ENCODE assay signal across 8 mouse cellular contexts in genomic region chr19:7493352-7494186, GRCm38 (mm10). TPM values are rescaled to one million over a fixed set of nuclear protein-coding genes. Genes with fewer than 3 reads are reported as not detected.
DNase-seq lines count a peak whose midpoint lies in the region; ATAC-seq and TF ChIP-seq lines count a peak whose summit lies in the region.

Gene Atl3 (plus strand): TSS chr19:7494040.

- TF ChIP-seq CTCF in kidney, postnatal 0 days (IDR thresholded peaks at IDR 0.05; ENCODE audit: low read depth), result no peak; the same call in 1 of the 2 replicates
- TF ChIP-seq CTCF in G1E (IDR thresholded peaks at IDR 0.05; ENCODE audit: low read depth, low read length), result no peak

- no peaks in the 10 kb centered on the region for H3K36me3 ChIP-seq in kidney, postnatal 0 days (ENCODE audit: insufficient read depth, low read length)
- H3K36me3 ChIP-seq in G1E (replicated peaks), result peaks cover 5% of the 10 kb centered on the region
- H3K36me3 ChIP-seq in embryonic facial prominence, embryonic 15.5 days, result no peaks in the 10 kb centered on the region
- no peaks in the 10 kb centered on the region for H3K36me3 ChIP-seq in hindbrain, embryonic 11.5 days (ENCODE audit: control insufficient read depth, insufficient read depth, low read length)
- no peaks in the 10 kb centered on the region for H3K36me3 ChIP-seq in liver, embryonic 13.5 days
- H3K36me3 ChIP-seq in stomach, embryonic 16.5 days (ENCODE audit: control insufficient read depth, insufficient read depth, low read length), result no peaks in the 10 kb centered on the region

- H3K27me3 ChIP-seq in kidney, postnatal 0 days (ENCODE audit: insufficient read depth, low read length), result no peaks in the 10 kb centered on the region
- no peaks in the 10 kb centered on the region for H3K27me3 ChIP-seq in G1E (ENCODE audit: insufficient read depth, low read length)
- H3K27me3 ChIP-seq in embryonic facial prominence, embryonic 15.5 days, result no peaks in the 10 kb centered on the region
- H3K27me3 ChIP-seq in hindbrain, embryonic 11.5 days (ENCODE audit: control insufficient read depth, insufficient read depth, low read length), result no peaks in the 10 kb centered on the region
- H3K27me3 ChIP-seq in liver, embryonic 13.5 days, result no peaks in the 10 kb centered on the region
- no peaks in the 10 kb centered on the region for H3K27me3 ChIP-seq in stomach, embryonic 16.5 days (ENCODE audit: control insufficient read depth, insufficient read depth, low read length)

- 29% methylated on average over 31 of the region's 31 CpGs for WGBS in kidney, postnatal 0 days
- 29% methylated on average over 31 of the region's 31 CpGs for WGBS in embryonic facial prominence, embryonic 15.5 days
- WGBS in hindbrain, embryonic 11.5 days, result 32% methylated on average over 31 of the region's 31 CpGs
- WGBS in liver, embryonic 13.5 days (ENCODE audit: insufficient replicate concordance), result 23% methylated on average over 31 of the region's 31 CpGs
- WGBS in stomach, embryonic 16.5 days, result 24% methylated on average over 31 of the region's 31 CpGs

- no peaks in the 10 kb centered on the region for H3K9me3 ChIP-seq in kidney, postnatal 0 days (replicated peaks; ENCODE audit: low read length)
- no peaks in the 10 kb centered on the region for H3K9me3 ChIP-seq in G1E (replicated peaks)
- H3K9me3 ChIP-seq in embryonic facial prominence, embryonic 15.5 days (replicated peaks), result no peaks in the 10 kb centered on the region
- H3K9me3 ChIP-seq in hindbrain, embryonic 11.5 days (ENCODE audit: control insufficient read depth, low read length), result no peaks in the 10 kb centered on the region
- no peaks in the 10 kb centered on the region for H3K9me3 ChIP-seq in liver, embryonic 13.5 days (replicated peaks)
- no peaks in the 10 kb centered on the region for H3K9me3 ChIP-seq in stomach, embryonic 16.5 days (replicated peaks; ENCODE audit: control insufficient read depth, low read length)

- no peaks in the 10 kb centered on the region for H3K4me1 ChIP-seq in kidney, postnatal 0 days (replicated peaks; ENCODE audit: insufficient read depth, low read length)
- peaks cover 15% of the 10 kb centered on the region for H3K4me1 ChIP-seq in G1E (ENCODE audit: insufficient read depth, low read depth, low read length)
- 0 out of 2 replicates have a peak, but pooled peaks cover 7% of the 10 kb centered on the region for H3K4me1 ChIP-seq in embryonic facial prominence, embryonic 15.5 days
- no peaks in the 10 kb centered on the region for H3K4me1 ChIP-seq in hindbrain, embryonic 11.5 days (replicated peaks; ENCODE audit: control insufficient read depth, insufficient read depth, low read length)
- peaks cover 32% of the 10 kb centered on the region for H3K4me1 ChIP-seq in liver, embryonic 13.5 days (replicated peaks)
- H3K4me1 ChIP-seq in stomach, embryonic 16.5 days (ENCODE audit: control insufficient read depth, insufficient read depth, low read length), result no peaks in the 10 kb centered on the region

- DNase-seq in kidney, postnatal 0 days (ENCODE audit: low spot score), result no peak
- DNase-seq in kidney, adult 9 months, result no peak
- DNase-seq in G1E (ENCODE audit: low spot score), result no peak
- DNase-seq in hindbrain, embryonic 11.5 days (ENCODE audit: low spot score), result peak; percentile 10
- DNase-seq in liver, embryonic 13.5 days, result no peak
- no peak for DNase-seq in urinary bladder, postnatal 14 days (ENCODE audit: low spot score)

- H3K9ac ChIP-seq in kidney, postnatal 0 days (ENCODE audit: low read depth, low read length), result peak within 1 kb of the TSS; percentile 90
- peak within 1 kb of the TSS; percentile 90 for H3K9ac ChIP-seq in embryonic facial prominence, embryonic 15.5 days
- peak within 1 kb of the TSS; percentile 76 for H3K9ac ChIP-seq in hindbrain, embryonic 11.5 days (ENCODE audit: low read depth, low read length)
- H3K9ac ChIP-seq in liver, embryonic 13.5 days, result peak within 1 kb of the TSS; percentile 86
- H3K9ac ChIP-seq in stomach, embryonic 16.5 days (ENCODE audit: low read length), result peak within 1 kb of the TSS; percentile 88

- peak within 1 kb of the TSS; percentile 99 for H3K27ac ChIP-seq in kidney, postnatal 0 days
- peak within 1 kb of the TSS; percentile 99 for H3K27ac ChIP-seq in embryonic facial prominence, embryonic 15.5 days (replicated peaks)
- H3K27ac ChIP-seq in hindbrain, embryonic 11.5 days (ENCODE audit: low read depth, low read length), result peak within 1 kb of the TSS; percentile 92
- peak within 1 kb of the TSS; percentile 94 for H3K27ac ChIP-seq in liver, embryonic 13.5 days
- H3K27ac ChIP-seq in stomach, embryonic 16.5 days (ENCODE audit: low read length), result peak within 1 kb of the TSS; percentile 98

- H3K4me3 ChIP-seq in kidney, postnatal 0 days (replicated peaks; ENCODE audit: low read depth, low read length), result peak within 1 kb of the TSS; percentile 80
- H3K4me3 ChIP-seq in G1E (ENCODE audit: low read depth, low read length), result peak within 1 kb of the TSS; percentile 78
- H3K4me3 ChIP-seq in embryonic facial prominence, embryonic 15.5 days (replicated peaks), result peak within 1 kb of the TSS; percentile 85
- H3K4me3 ChIP-seq in hindbrain, embryonic 11.5 days (ENCODE audit: low read depth, low read length), result peak within 1 kb of the TSS; percentile 61
- peak within 1 kb of the TSS; percentile 69 for H3K4me3 ChIP-seq in liver, embryonic 13.5 days (replicated peaks)
- H3K4me3 ChIP-seq in stomach, embryonic 16.5 days (replicated peaks; ENCODE audit: low read length), result peak within 1 kb of the TSS; percentile 68

- H3K4me2 ChIP-seq in kidney, postnatal 0 days (ENCODE audit: low read length), result peak within 1 kb of the TSS; percentile 79
- H3K4me2 ChIP-seq in embryonic facial prominence, embryonic 15.5 days (replicated peaks), result peak within 1 kb of the TSS; percentile 63
- peak within 1 kb of the TSS; percentile 83 for H3K4me2 ChIP-seq in hindbrain, embryonic 11.5 days (replicated peaks; ENCODE audit: low read depth, low read length)
- H3K4me2 ChIP-seq in liver, embryonic 13.5 days, result peak within 1 kb of the TSS; percentile 97
- H3K4me2 ChIP-seq in stomach, embryonic 16.5 days (ENCODE audit: low read depth, low read length), result peak within 1 kb of the TSS; percentile 67

- ATAC-seq in kidney, postnatal 0 days (replicated peaks; ENCODE audit: low FRiP score, low read depth), result no peak
- no peak for ATAC-seq in G1E (ENCODE audit: extremely low read depth, insufficient number of reproducible peaks, low FRiP score, poor library complexity, severe bottlenecking)
- no peak for ATAC-seq in embryonic facial prominence, embryonic 15.5 days (ENCODE audit: insufficient number of reproducible peaks, low FRiP score, low TSS enrichment, low read depth)
- peak; percentile 1; the same call in 1 of the 2 replicates for ATAC-seq in hindbrain, embryonic 11.5 days (ENCODE audit: low FRiP score)
- ATAC-seq in liver, embryonic 13.5 days (ENCODE audit: low read depth), result no peak
- no peak for ATAC-seq in stomach, embryonic 16.5 days (ENCODE audit: insufficient read depth, low FRiP score)

RNA-seq across cellular contexts. Expression of gene Atl3, which starts in this region (rescaled TPM):
- polyA plus RNA-seq in kidney, postnatal 0 days (2015; fragmentation: Nextera tagmentation; extraction: Ambion mirVana), result 11.1 and 14.8 TPM in 2 replicates
- total RNA-seq in G1E (2014; fragmentation: Nextera tagmentation) (74.2 and 76.4 TPM in 2 replicates), G1E (2017) (58.2 and 64.6 TPM in 2 replicates)
- polyA plus RNA-seq in G1E (2012), result 7.4 and 10.5 TPM in 2 replicates
- 12.7 and 13.2 TPM in 2 replicates for polyA plus RNA-seq in embryonic facial prominence, embryonic 15.5 days (2015; fragmentation: Nextera tagmentation; extraction: Ambion mirVana)
- 8.4 and 9.4 TPM in 2 replicates for polyA plus RNA-seq in hindbrain, embryonic 11.5 days (2014; fragmentation: Nextera tagmentation; extraction: Ambion mirVana)
- 6.9 and 7.0 TPM in 2 replicates for polyA plus RNA-seq in liver, embryonic 13.5 days (2015; fragmentation: Nextera tagmentation; extraction: Ambion mirVana)
- polyA plus RNA-seq in stomach, embryonic 16.5 days (2015; fragmentation: Nextera tagmentation; extraction: Ambion mirVana), result 14.0 and 16.2 TPM in 2 replicates
